Mouse (Mus musculus): Measurements from ENCODE around the gene Tmem238l.

DNA sequence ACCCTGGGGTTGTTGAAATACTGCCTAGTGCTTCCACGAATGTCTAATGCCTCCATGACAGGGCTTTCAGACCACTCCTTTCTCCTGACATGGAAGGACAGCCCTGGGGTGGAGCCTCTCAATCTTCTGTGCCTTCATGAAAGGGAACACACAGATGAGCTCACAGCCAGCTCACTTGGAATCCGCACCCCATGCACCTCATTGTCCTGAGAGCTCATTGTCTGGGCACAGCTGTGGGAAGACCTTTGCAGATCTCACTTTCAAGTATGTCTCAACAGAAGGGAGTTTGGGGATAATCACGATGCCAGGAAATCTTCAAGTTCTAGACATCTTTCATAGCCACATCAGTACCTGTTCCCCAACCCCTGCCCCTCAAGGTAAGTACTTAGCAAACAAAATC is 28.1 kb upstream of the Tmem238l start:
- TF ChIP-seq POLR2A (IDR thresholded peaks at IDR 0.05; ENCODE audit: control insufficient read depth, low read depth, low read length), result no peak
- no peak for TF ChIP-seq CTCF (IDR thresholded peaks at IDR 0.05; ENCODE audit: control insufficient read depth, insufficient read depth, insufficient replicate concordance, low read depth, low read length)
